Mouse (Mus musculus) layer of hippocampus, postnatal 14 days (tissue): ENCODE results near the gene Ube2d1. TPM values are rescaled to one million over a fixed set of nuclear protein-coding genes. Genes with fewer than 3 reads are reported as not detected.
A peak's percentile ranks its signal among the peaks of the same experiment; 100 is the strongest.

ENCODE experiments used
- DNase-seq, 2 experiments: peaks; one replicate each; pipeline ENCODE4 v3.0.0; 2021 to 2022; ENCODE audit warnings: low spot score in 2 of 2, mixed read lengths in 1 of 2
- long read RNA-seq, 2 experiments: library from polyadenylated mRNA; stranded (forward); transcript quantifications; one replicate each; pipeline ENCODE4 v2.0.0; 2021
- total RNA-seq, 2 experiments: library from RNA; stranded (reverse); gene quantifications; 2 replicates each; pipeline ENCODE4 v1.2.3; 2021

The Ube2d1 gene
- total RNA-seq: 10 to 100 TPM; 56.2 to 62.6 TPM
- long read RNA-seq, experiment 1, transcript Ube2d1-201 (7 exons, 1,431 nt): major isoform, 18 of 22 reads
- long read RNA-seq, experiment 1, partial matches to known transcripts: 0 of 22 reads
- long read RNA-seq, experiment 1, other reads (novel, unspliced or antisense): 4 of 22 reads
- long read RNA-seq, experiment 2, transcript Ube2d1-201 (7 exons, 1,431 nt): major isoform, 32 of 36 reads
- long read RNA-seq, experiment 2, partial matches to known transcripts: 1 of 36 reads
- long read RNA-seq, experiment 2, other reads (novel, unspliced or antisense): 3 of 36 reads

- DNase-seq: peak; percentile 87 to 89
Measured at GRCm38 (mm10) chr10:71285126-71285580, at the start of gene Ube2d1. Gene Ube2d1 (minus strand): TSS chr10:71285262.

GRCm38 (mm10) chr10:71332859-71333258 is 47.8 kb upstream of the Ube2d1 start:
- DNase-seq: no peak

GRCm38 (mm10) chr10:71332376-71332775 is 47.3 kb upstream of the Ube2d1 start:
- no peak for DNase-seq

- DNase-seq: no peak
Measured at GRCm38 (mm10) chr10:71331908-71332307, 46.8 kb upstream of the Ube2d1 start.

- DNase-seq: no peak
Measured at GRCm38 (mm10) chr10:71330070-71330469, 45.0 kb upstream of the Ube2d1 start.

- DNase-seq: no peak
Measured at GRCm38 (mm10) chr10:71329295-71329694, 44.2 kb upstream of the Ube2d1 start.

- no peak for DNase-seq
Measured at GRCm38 (mm10) chr10:71328870-71329269, 43.8 kb upstream of the Ube2d1 start.

GRCm38 (mm10) chr10:71328382-71328781 is 43.3 kb upstream of the Ube2d1 start:
- DNase-seq: no peak

GRCm38 (mm10) chr10:71327386-71327785 is 42.3 kb upstream of the Ube2d1 start:
- DNase-seq: no peak

- peak; percentile 65 to 77 for DNase-seq
Measured at GRCm38 (mm10) chr10:71326789-71327188, 41.7 kb upstream of the Ube2d1 start.

GRCm38 (mm10) chr10:71326123-71326522 is 41.1 kb upstream of the Ube2d1 start:
- DNase-seq: no peak

GRCm38 (mm10) chr10:71323669-71324068 is 38.6 kb upstream of the Ube2d1 start:
- no peak for DNase-seq

- DNase-seq: no peak
Measured at GRCm38 (mm10) chr10:71316497-71316896, 31.4 kb upstream of the Ube2d1 start.

GRCm38 (mm10) chr10:71316056-71316455 is 31.0 kb upstream of the Ube2d1 start:
- DNase-seq: no peak

- DNase-seq: no peak
Measured at GRCm38 (mm10) chr10:71314596-71314995, 29.5 kb upstream of the Ube2d1 start.

GRCm38 (mm10) chr10:71310288-71310687 is 25.2 kb upstream of the Ube2d1 start:
- DNase-seq: no peak

- DNase-seq: no peak
Measured at GRCm38 (mm10) chr10:71308199-71308598, 23.1 kb upstream of the Ube2d1 start.

GRCm38 (mm10) chr10:71306759-71307158 is 21.7 kb upstream of the Ube2d1 start:
- no peak for DNase-seq

GRCm38 (mm10) chr10:71306190-71306589 is 21.1 kb upstream of the Ube2d1 start:
- peak in 1 of 2 experiments; percentile 48 for DNase-seq

GRCm38 (mm10) chr10:71302490-71302889 is 17.4 kb upstream of the Ube2d1 start:
- DNase-seq: no peak

GRCm38 (mm10) chr10:71300161-71300560 is 15.1 kb upstream of the Ube2d1 start:
- DNase-seq: no peak

- no peak for DNase-seq
Measured at GRCm38 (mm10) chr10:71293245-71293644, 8.2 kb upstream of the Ube2d1 start.

- DNase-seq: no peak
Measured at GRCm38 (mm10) chr10:71292254-71292653, 7.2 kb upstream of the Ube2d1 start.
